Mouse (Mus musculus): ENCODE data around the gene Stag3. TPM values are rescaled to one million over a fixed set of nuclear protein-coding genes. Genes with fewer than 3 reads are reported as not detected.

Gene Stag3
- polyA plus RNA-seq, 2 experiments = 5.6 to 18.8 TPM

DNA sequence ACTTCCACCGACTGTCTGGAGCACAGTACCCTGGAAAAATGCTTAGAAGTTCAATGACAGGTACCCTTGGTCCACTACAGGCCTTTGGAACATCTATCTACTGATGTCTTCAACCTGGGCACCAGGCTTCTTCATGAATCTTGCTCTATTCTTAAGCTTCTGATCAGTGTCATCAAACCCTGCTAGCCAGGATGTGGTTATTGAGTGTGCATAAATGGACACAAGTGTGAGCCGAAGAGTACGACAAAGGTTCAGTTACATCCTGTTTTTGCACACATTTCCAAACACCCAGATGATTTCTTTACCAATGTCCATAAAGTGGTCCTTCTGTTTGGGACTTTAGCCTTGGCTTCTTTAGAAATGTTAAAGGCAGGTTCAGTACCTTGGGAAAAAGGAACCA lies 63.2 kb downstream of the Stag3 start:
- Histone ChIP-seq H3K4me2 (replicated peaks; ENCODE audit: low read depth, low read length, severe bottlenecking) (no peak overlapping the region), H3K9ac (ENCODE audit: low read depth, low read length, severe bottlenecking) (no peak overlapping the region), H3K4me1 (ENCODE audit: control insufficient read depth, insufficient read depth, low read length) (no peaks in the 10 kb centered on the region), H3K4me3 (replicated peaks; ENCODE audit: low read length) (no peak overlapping the region), H3K36me3 (ENCODE audit: control insufficient read depth, insufficient read depth, low read length) (no peaks in the 10 kb centered on the region), H3K9me3 (ENCODE audit: control insufficient read depth, low read length) (no peaks in the 10 kb centered on the region), H3K27ac (replicated peaks; ENCODE audit: low read depth, low read length) (no peak overlapping the region), H3K27me3 (ENCODE audit: control insufficient read depth, insufficient read depth, low read length) (no peaks in the 10 kb centered on the region)
- no peak for TF ChIP-seq POLR2A (IDR thresholded peaks at IDR 0.05; ENCODE audit: borderline replicate concordance, extremely low read depth, insufficient read depth, insufficient read length)
- 88% methylated on average over 3 of the region's 3 CpGs for WGBS
- DNase-seq (ENCODE audit: low spot score) = no peak
- ATAC-seq (ENCODE audit: low FRiP score, low read depth) = no peak

Other genes with a start within 250 kb of the Stag3 start
- not detected in 2 replicates for gene Smok3c, start 227.0 kb upstream of the Stag3 start, polyA plus RNA-seq (2012; rRNA removed)
- gene Smok3c, start 227.0 kb upstream of the Stag3 start, polyA plus RNA-seq (2014; fragmentation: Nextera tagmentation; extraction: Ambion mirVana) = not detected in 2 replicates
- 8.5 and 9.8 TPM in 2 replicates for gene Zkscan1, start 195.2 kb upstream of the Stag3 start, polyA plus RNA-seq (2012; rRNA removed)
- 25.3 and 25.4 TPM in 2 replicates for gene Zkscan1, start 195.2 kb upstream of the Stag3 start, polyA plus RNA-seq (2014; fragmentation: Nextera tagmentation; extraction: Ambion mirVana)
- gene Zscan21, start 163.3 kb upstream of the Stag3 start, polyA plus RNA-seq (2012; rRNA removed) = 31.5 and 38.3 TPM in 2 replicates
- gene Zscan21, start 163.3 kb upstream of the Stag3 start, polyA plus RNA-seq (2014; fragmentation: Nextera tagmentation; extraction: Ambion mirVana) = 59.8 and 70.0 TPM in 2 replicates
- gene Zfp113, start 124.5 kb upstream of the Stag3 start, polyA plus RNA-seq (2012; rRNA removed) = 5.1 and 5.2 TPM in 2 replicates
- gene Zfp113, start 124.5 kb upstream of the Stag3 start, polyA plus RNA-seq (2014; fragmentation: Nextera tagmentation; extraction: Ambion mirVana) = 11.3 and 12.6 TPM in 2 replicates
- gene Cops6, start 119.2 kb upstream of the Stag3 start, polyA plus RNA-seq (2012; rRNA removed) = 141 and 149 TPM in 2 replicates
- 262 and 267 TPM in 2 replicates for gene Cops6, start 119.2 kb upstream of the Stag3 start, polyA plus RNA-seq (2014; fragmentation: Nextera tagmentation; extraction: Ambion mirVana)
- gene Ap4m1, start 108.2 kb upstream of the Stag3 start, polyA plus RNA-seq (2012; rRNA removed) = 73.4 and 107 TPM in 2 replicates
- gene Ap4m1, start 108.2 kb upstream of the Stag3 start, polyA plus RNA-seq (2014; fragmentation: Nextera tagmentation; extraction: Ambion mirVana) = 18.6 and 19.9 TPM in 2 replicates
- gene Mcm7, start 107.8 kb upstream of the Stag3 start, polyA plus RNA-seq (2012; rRNA removed) = 136 and 149 TPM in 2 replicates
- gene Mcm7, start 107.8 kb upstream of the Stag3 start, polyA plus RNA-seq (2014; fragmentation: Nextera tagmentation; extraction: Ambion mirVana) = 144 and 152 TPM in 2 replicates
- gene Taf6, start 92.8 kb upstream of the Stag3 start, polyA plus RNA-seq (2012; rRNA removed) = 90.0 and 109 TPM in 2 replicates
- 75.6 and 86.0 TPM in 2 replicates for gene Taf6, start 92.8 kb upstream of the Stag3 start, polyA plus RNA-seq (2014; fragmentation: Nextera tagmentation; extraction: Ambion mirVana)
- gene Cnpy4, start 92.8 kb upstream of the Stag3 start, polyA plus RNA-seq (2012; rRNA removed) = 35.8 and 50.6 TPM in 2 replicates
- 60.7 and 65.7 TPM in 2 replicates for gene Cnpy4, start 92.8 kb upstream of the Stag3 start, polyA plus RNA-seq (2014; fragmentation: Nextera tagmentation; extraction: Ambion mirVana)
- 6.9 and 7.5 TPM in 2 replicates for gene Mblac1, start 85.9 kb upstream of the Stag3 start, polyA plus RNA-seq (2012; rRNA removed)
- 8.3 and 8.8 TPM in 2 replicates for gene Mblac1, start 85.9 kb upstream of the Stag3 start, polyA plus RNA-seq (2014; fragmentation: Nextera tagmentation; extraction: Ambion mirVana)
- not detected in 2 replicates for gene Nxpe5, start 54.3 kb upstream of the Stag3 start, polyA plus RNA-seq (2012; rRNA removed)
- gene Nxpe5, start 54.3 kb upstream of the Stag3 start, polyA plus RNA-seq (2014; fragmentation: Nextera tagmentation; extraction: Ambion mirVana) = not detected in 2 replicates
- 104 and 110 TPM in 2 replicates for gene Lamtor4, start 24.8 kb upstream of the Stag3 start, polyA plus RNA-seq (2012; rRNA removed)
- gene Lamtor4, start 24.8 kb upstream of the Stag3 start, polyA plus RNA-seq (2014; fragmentation: Nextera tagmentation; extraction: Ambion mirVana) = 64.6 and 68.5 TPM in 2 replicates
- 81.0 and 102 TPM in 2 replicates for gene BC037034, start 16.2 kb upstream of the Stag3 start, polyA plus RNA-seq (2012; rRNA removed)
- gene BC037034, start 16.2 kb upstream of the Stag3 start, polyA plus RNA-seq (2014; fragmentation: Nextera tagmentation; extraction: Ambion mirVana) = 5.2 and 7.6 TPM in 2 replicates
- 1.9 and 3.2 TPM in 2 replicates for gene Gal3st4, start 7.4 kb upstream of the Stag3 start, polyA plus RNA-seq (2012; rRNA removed)
- gene Gal3st4, start 7.4 kb upstream of the Stag3 start, polyA plus RNA-seq (2014; fragmentation: Nextera tagmentation; extraction: Ambion mirVana) = 3.7 and 3.8 TPM in 2 replicates
- gene Gm43720, start 282 bp upstream of the Stag3 start, polyA plus RNA-seq (2012; rRNA removed) = 0.18 and 0.19 TPM in 2 replicates
- gene Gm43720, start 282 bp upstream of the Stag3 start, polyA plus RNA-seq (2014; fragmentation: Nextera tagmentation; extraction: Ambion mirVana) = 0.15 and 0.33 TPM in 2 replicates
- gene Gpc2, start 235 bp upstream of the Stag3 start, polyA plus RNA-seq (2012; rRNA removed) = 183 and 277 TPM in 2 replicates
- 6.4 and 7.2 TPM in 2 replicates for gene Gpc2, start 235 bp upstream of the Stag3 start, polyA plus RNA-seq (2014; fragmentation: Nextera tagmentation; extraction: Ambion mirVana)
- 0.06 and 0.09 TPM in 2 replicates for gene Pvrig, start 61.7 kb downstream of the Stag3 start, polyA plus RNA-seq (2012; rRNA removed)
- 0.18 TPM in 2 replicates for gene Pvrig, start 61.7 kb downstream of the Stag3 start, polyA plus RNA-seq (2014; fragmentation: Nextera tagmentation; extraction: Ambion mirVana)
- 17.4 and 21.4 TPM in 2 replicates for gene Zfp157, start 161.2 kb downstream of the Stag3 start, polyA plus RNA-seq (2012; rRNA removed)
- 40.4 and 42.9 TPM in 2 replicates for gene Zfp157, start 161.2 kb downstream of the Stag3 start, polyA plus RNA-seq (2014; fragmentation: Nextera tagmentation; extraction: Ambion mirVana)